Mouse (Mus musculus): ENCODE results near the gene Igfbp4.

The Igfbp4 gene

DNA sequence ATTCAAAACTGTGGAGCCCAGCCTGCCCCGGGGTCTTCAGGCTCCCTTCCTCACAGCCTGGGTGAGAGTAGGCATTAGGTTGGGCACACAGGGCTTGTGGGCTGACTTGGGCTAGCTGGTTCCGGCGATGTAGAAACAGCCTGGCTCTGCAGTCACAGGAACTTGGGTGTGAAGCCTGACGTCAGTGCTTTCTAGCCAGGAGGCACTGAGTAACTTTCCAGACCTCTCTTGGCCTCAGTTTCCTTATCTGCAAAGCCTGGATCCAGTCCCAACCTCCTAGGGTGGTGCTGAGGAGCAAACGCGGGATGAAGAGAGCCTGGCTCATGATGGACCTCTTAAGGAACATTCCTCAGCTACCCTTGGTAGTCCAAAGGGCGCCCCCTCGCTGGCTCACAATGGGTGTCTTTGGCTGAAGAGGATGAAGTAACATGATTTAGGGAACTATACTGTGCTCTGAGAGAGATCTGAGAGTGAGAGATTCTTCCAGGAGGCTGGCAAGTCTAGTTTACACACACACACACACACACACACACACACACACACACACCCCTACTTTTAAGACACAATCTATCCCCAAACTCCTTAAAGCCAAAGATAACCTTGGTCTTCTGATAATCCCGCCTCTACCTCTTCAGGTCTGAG is 40.0 kb downstream of the Igfbp4 start:
- DNase-seq (ENCODE audit: low spot score in 2 of 2): no peak

DNA sequence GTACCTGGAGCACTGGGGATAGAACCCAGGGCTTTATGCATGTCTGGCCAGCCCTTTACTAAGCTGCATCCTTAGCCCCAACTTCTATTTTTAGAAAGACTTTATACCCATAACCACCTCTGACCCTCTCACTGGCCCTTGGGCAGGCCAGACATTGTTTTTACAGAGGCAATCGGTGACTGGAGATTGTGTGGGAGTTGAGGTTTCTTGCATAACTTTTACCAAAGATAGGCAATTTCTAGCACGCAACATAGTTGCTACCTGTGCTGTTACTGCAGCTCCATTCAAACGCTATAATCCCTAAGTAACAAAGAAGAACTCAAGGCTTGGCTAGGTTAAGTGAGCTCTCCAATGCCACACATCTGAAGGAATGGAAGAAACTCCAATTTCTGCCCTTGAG is 40.5 kb downstream of the Igfbp4 start:
- DNase-seq (ENCODE audit: low spot score in 2 of 2): no peak

DNA sequence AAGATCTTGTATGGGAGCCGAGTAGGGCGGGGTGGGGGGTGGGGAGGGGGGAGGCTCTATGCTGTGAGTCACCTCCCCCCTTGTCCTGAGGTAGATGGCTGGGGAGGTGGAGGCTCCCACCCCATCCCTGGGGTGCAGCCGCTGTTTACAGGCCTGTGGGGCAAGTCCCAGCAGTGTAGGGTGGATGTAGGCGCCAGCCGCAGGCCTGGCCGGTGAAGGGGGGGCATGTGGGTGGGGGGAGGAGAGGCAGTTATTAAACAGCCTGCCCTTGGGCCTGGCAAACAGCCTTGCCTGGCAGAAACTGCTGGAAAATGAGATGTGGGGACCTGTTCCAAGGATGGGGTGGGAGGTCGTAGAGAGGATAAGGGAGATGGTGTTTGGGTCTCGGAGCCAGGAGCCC is 41.1 kb downstream of the Igfbp4 start:
- no peak for DNase-seq (ENCODE audit: low spot score in 2 of 2)

DNA sequence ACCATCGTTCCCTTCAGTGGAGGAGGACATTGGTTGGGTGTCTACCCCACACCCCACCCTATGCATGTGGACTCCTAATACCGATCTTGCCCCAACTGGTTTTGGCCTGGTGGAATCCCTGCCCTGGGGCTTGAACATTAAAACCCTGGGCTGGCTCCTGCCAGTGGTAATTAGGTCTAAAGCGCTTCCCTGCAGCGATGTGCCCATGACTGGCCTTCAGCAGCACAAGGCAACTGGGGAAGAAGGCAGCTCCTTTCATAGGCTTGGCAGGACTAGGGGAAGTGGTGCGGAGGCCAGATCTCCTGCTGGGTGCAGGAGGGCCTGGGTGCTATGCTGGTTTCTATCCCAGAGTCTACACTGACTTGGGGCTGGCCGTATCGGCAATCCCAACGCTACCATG is 42.5 kb downstream of the Igfbp4 start:
- no peak for DNase-seq (ENCODE audit: low spot score in 2 of 2)

DNA sequence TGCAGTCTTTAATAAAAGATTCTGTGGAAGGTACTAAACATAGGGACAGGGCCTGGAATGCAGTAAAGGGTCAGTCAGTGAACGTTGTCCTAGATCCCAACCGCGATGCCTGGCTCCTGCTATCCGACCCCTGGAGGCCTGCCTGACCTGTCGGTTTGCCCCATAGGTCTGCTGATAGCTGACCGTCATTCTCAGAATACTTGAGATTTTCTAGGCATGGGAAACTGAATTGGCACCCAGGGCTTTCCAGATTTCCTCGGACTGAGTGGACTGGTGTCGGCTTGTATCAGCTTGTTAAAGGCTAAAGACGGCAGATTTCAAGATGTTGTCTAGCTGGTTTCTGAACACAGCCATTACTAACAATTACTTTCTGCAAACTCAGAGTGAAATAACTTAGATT is 43.3 kb downstream of the Igfbp4 start:
- DNase-seq (ENCODE audit: low spot score in 2 of 2): no peak

DNA sequence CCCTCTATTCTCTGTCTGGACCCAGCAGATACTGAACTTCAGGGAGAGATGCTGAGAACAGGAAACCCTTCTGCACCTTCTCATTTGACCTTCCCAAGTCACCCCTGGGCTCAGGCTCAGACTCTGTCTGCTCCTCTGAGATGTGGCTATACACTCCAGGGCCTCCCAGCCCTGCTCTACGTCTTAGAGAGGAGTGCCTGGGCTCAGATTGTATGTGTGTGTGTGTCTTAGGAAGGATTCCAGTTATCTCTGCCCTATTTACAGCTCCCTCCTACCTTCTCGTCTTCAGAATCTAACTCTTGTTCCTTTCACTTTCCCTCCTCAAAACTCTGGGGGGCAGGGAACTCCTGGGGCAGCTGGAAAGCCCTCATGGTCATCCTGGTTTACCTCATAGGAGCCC is 47.4 kb downstream of the Igfbp4 start:
- DNase-seq (ENCODE audit: low spot score in 2 of 2): no peak

DNA sequence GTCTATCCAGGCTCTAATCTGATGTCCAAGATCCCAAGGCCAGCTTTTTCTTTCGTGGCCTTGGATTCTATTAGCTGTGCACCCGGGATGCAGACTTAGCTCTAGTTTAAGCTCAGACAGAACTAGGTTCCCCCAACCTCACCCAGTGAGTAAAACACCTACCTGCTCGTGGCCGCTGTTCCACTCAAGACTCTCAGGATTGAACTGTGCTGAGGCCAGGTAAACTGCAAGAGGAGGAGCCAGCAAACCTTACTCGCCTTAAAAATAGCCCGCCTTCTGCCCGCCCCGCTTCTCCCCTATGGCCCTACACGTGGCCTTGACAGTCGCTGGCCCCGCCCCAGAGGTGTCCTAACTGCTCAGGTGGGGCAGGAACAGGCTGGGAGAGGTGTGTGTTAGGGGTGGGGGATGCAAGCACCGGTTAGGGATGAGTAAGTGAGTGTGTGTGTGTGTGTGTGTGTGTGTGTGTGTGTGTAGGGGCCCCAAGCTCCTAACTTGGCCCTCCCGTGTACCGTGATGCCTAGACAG is 48.1 kb downstream of the Igfbp4 start, which contains the start of gene Tns4:
Tns4 (minus strand) TSS at position 230 of the 525 bp plus-strand sequence.
- DNase-seq (ENCODE audit: low spot score in 2 of 2): no peak

DNA sequence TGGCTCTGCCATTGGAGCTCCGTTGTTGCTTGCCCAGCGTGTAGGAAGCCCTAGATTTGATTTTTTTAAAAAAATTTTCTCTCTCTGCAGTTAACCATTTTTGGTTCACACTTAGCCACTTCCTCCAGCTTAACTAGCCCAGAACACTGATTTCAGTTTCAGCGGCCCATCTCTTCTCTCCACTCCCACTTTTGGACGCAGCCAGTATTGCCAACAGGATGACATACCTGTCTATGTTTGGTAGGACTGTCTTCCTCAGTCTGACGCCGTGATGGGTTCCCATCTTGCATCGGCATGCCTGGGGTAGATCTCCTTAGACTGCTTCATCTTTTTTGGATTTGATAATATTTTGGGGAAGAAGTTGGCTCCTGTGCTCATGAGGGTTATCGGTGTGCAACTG is 49.3 kb downstream of the Igfbp4 start:
- no peak for DNase-seq (ENCODE audit: low spot score in 2 of 2)

DNA sequence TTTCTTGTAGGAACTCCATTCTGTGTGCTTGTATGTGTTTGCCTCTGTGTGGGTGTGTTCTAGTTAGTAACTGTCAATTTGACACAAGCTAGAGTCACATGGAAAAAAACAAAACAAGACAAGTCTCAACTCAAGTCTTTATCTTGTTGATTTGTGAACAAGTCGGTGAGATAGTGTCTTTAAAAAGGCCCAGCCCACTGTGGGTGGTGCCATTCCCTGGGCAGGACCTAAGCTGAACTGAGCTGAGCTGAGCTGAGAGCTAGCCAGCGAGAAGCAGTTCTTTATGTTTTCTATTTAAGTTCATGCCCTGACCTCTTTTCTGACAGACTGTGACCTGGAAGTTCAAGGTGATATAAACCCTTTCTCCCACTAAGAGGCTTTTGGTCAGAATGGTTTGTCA is 50.6 kb downstream of the Igfbp4 start:
- no peak for DNase-seq (ENCODE audit: low spot score in 2 of 2)

DNA sequence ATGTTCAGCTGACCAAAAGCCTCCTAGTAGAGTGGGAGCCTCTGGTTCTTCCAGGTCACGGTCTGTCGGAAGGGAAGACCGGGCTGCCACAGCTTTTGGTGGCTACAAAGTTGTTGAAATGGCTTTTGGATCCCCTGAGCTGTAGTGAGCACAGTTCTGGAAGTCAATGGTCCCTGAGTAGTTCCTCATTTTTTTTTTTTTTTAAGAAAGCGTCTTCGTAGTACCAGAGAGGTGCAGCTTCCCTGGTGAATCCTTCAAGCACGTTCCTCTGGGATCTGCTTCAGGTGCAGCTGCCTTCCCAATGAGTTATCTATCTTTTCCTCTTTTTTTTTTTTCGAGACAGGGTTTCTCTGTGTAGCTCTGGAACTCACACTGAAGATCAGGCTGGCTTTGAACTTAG is 52.7 kb downstream of the Igfbp4 start:
- no peak for DNase-seq (ENCODE audit: low spot score in 2 of 2)

DNA sequence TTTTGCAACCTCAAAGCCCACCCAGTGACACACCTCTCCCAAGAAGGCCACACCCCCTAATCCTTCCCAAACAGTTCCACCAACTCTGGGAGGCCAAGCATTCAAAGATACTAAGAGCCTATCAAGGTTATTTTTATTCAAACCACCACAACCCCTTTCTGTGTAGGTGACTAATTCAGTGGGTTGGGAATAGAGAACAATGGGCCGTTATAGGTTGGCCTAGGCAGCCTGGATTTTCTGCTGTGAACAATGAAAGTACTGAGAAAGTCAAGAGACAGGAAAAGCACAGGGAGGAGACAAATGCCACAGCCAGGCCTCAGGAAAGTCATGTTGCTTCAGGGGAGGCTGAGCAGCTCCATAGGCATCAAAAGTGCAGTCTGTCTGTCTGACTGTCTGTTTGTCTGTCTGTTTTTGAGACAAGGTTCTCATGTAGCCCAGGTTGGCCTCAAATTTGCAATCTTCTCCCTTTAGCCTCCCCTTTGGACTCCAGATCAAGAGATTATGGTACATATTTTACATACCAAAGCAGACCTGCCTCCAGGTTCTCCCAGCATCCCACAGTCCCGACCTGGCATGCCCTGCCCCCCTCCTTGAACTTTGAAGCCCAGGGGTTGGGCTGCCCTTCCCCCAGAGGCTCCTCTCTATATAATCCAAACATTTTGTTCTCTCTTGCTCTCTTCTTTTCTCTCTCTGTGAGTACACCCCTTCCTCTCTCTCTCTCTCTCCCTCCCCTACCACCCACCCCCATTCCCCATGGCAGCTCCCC is 54.0 kb downstream of the Igfbp4 start:
- DNase-seq (ENCODE audit: low spot score in 2 of 2): no peak

DNA sequence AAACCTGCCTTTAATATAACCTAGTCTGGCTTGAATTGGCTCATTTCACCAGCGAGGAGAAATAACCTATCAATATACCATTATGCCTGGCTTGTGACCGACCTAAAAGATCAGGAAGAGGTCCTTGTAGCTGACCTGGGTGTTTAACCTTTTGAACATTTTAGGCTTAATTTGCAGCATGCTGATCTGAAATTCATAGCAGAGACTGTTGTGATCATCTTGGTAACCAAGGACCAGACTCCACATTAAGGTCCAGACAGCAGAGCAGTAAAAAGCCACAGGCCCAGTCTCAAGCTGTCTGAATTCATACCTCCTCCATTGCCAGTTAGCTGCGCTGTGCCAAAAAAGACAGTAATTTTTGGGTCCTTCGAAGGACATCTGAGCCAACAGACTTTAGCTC is 54.7 kb downstream of the Igfbp4 start:
- no peak for DNase-seq (ENCODE audit: low spot score in 2 of 2)

DNA sequence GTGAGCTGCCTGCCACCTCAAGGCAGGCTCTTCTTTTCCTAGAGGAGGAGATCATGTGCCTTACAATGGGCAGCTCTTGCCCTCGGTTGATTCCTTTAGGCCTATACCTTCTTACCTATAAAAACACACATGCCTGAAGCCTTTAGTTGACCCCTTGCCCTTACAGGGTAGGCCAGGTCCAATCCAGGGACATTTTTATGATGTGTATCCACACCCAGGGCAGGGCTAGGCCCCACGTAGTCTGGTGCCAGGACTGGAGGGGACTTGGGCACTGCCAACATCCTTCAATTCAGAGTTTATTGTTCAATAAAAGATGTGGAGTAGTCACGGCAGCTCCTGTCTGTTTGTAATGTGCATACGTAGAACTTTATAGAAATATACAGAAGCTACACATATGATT is 55.4 kb downstream of the Igfbp4 start:
- no peak for DNase-seq (ENCODE audit: low spot score in 2 of 2)

DNA sequence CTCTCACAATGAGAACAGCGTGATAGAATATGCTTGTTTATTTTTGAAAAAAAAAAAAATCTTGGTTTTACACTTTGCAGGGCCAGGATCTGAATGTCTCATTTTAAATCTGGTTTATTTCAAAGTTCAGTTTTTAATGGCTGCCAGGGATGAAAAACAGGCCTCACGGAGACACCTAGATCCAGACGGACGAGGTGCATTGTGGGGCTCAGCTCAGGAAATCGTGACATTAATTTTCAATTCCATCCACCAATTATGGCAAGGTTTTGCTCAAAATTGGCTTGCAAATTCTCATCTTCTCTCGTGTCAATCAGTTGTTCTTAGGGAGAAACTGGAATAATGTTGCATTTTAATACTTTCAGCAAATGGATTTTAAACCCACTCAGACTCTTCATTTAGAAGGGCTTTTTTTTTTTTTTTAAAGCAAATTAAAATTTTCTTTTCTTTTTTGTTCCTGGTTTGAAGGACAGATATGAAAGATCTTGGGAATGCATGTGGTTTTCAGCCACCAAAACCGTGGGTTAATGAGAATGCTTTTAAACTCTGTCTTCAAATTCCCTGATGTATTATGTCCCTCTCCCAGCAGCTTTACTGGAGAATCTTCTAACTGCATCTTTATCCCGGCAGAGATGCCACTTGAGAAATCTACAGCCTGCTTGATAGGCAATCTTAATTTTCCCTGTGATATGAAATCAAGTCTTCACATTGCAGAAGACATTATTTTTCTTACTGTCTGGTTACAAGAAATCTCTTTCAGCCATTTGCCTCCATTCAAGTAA is 56.1 kb downstream of the Igfbp4 start:
- DNase-seq (ENCODE audit: low spot score in 2 of 2): no peak

DNA sequence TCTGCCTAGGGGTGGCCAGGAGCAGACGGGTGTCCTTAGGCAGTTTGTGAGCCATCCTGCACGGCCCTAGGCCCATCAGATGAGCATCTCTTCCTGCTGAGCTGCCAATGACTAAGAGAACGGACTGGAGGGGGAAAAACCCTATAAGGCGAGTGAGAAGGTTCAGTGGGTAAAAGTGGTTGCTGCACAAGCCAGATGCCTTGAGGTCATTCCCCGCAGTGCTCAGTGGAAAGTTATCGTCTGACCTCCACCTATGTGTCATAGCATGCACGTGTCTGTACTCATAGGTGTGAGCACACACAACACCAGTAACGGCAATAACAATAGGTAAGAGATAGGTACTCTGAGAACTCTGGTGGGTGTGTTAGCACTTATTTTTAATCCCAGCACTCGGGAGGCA is 57.9 kb downstream of the Igfbp4 start:
- DNase-seq (ENCODE audit: low spot score in 2 of 2): no peak

DNA sequence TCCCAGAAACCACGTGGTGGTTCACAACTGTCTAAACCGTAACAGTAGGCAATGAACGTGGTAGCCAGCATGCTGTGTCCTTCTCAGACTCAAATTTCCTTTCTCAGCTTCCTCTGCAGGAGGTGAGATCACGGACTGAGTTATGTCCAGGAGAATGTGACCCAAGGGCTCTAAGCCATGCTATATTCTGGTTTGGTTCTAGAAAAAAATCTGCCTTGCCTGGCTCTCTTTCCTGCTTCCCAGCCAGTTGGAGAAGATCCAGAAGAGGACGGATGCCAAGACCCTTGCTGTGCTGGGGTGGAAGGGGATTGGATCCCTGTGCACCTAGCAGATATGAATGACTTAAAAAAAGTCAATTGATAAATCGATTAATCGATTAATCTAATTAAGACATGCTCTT is 58.5 kb downstream of the Igfbp4 start:
- no peak for DNase-seq (ENCODE audit: low spot score in 2 of 2)

DNA sequence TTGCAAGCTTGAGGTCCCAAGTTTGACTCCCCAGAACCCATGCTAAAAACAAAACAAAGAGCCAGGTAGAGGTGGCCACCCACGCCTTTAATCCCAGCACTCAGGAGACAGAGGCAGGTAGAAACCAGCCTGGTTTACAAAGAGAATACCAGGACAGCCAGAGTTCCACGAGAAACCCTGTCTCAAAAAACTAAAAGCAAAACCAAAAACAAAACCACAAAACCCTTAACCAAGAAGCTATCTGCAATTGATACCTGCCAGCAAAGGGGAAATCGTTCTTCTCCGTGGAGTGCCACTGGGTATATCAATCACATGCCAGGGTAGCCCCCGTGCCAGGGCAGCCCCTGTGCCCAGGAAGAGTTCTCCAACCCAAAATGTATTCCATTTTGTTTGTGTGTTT is 59.2 kb downstream of the Igfbp4 start:
- no peak for DNase-seq (ENCODE audit: low spot score in 2 of 2)

DNA sequence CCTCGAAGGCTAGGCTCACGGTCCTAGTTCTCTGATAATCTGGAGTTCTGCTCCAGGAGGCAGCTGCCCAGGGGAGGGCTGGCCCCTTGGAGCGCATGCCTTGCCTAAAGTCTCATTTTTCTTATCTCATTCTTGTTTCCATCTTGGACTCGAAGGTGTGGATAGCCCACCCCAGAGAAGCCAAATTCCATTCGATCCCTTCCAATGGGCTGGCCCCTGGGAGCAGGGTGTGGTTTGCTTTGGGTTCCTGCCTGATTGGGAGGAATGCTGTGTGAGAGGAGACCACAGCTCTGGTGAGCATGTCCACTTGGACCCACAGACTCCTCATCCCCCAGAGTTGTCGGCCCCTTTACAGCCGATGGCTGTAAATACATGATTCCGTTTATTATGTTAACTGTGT is 60.6 kb downstream of the Igfbp4 start:
- DNase-seq (ENCODE audit: low spot score in 2 of 2): no peak

DNA sequence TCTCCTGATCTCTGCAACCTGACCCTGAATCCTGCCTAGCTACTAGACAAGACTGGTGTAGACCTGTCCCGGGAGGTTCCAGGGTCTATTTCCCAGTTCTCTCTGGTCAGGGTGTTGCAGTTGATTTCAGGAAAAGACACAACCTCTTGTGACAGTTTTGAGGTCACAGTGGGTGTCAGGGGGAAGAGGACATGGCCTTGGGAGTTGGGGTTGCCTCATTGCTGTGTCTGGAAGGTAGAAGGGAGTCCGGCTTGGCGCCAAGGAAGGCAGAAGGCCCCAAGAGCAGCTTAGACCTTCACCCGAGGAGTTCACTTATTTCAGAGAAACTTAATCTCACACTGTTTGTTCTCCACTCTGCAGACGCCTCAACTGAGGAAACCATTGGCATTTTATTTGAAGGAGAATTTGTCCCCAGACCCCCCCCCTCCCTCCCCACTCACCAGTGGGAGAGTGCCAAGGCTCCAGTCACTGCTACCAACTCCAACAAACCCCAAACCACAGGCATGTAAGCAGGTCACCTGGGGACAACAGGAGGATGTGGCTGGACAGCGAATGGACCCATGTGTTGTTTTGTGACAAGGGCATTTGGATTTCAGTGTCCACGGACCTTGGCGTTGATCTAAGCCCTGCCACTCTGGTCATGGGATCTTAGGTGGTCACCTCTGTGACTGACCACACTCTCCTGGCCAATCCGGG is 61.7 kb downstream of the Igfbp4 start:
- DNase-seq (ENCODE audit: low spot score in 2 of 2): no peak

Measured in cerebellum, postnatal 4 days (tissue).